Mouse (Mus musculus): ENCODE data around the gene Pdcd4. TPM values are rescaled to one million over a fixed set of nuclear protein-coding genes. Genes with fewer than 3 reads are reported as not detected.

Pdcd4 gene
- total and polyA plus RNA-seq, 2 experiments from 2014 or later = 19.5 to 96.7 TPM

DNA sequence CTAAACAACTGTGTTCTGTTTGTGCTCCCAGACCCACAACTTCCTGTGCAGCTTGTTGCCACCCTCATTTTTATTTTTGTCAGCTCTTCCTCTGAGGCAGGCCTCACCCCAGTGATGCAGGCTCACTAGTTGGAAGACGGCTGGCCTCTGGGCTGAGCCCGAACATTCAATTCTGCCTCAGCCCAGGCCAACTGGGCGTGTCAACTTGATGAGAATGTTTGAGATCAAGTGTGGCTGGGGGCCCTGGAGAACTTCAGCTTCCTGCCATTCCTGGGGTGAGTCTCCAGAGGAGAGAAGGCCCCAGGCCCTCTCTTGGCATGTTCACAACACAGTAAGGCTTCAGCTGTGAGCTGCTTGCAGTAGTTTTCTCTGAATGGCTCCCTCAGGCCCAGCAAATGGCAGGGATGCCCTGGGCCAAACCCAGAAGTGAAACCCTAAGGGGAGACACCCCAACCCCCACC is 1.7 kb downstream of the Pdcd4 start:
- no peak overlapping the region for H3K27ac ChIP-seq (ENCODE audit: low read depth, low read length)
- ATAC-seq (ENCODE audit: low FRiP score) = no peak
- H3K4me3 ChIP-seq (ENCODE audit: low read depth, low read length) = no peak overlapping the region
- TF ChIP-seq CTCF (IDR thresholded peaks at IDR 0.05) = no peak
- H3K4me1 ChIP-seq (ENCODE audit: insufficient read depth, low read length) = no peaks in the 10 kb centered on the region
- H3K27me3 ChIP-seq (ENCODE audit: insufficient read depth, low read length) = no peaks in the 10 kb centered on the region
- no peaks in the 10 kb centered on the region for H3K9me3 ChIP-seq (ENCODE audit: low read length)
- H3K36me3 ChIP-seq (ENCODE audit: insufficient read depth, low read length) = no peaks in the 10 kb centered on the region
- no peak overlapping the region for H3K4me2 ChIP-seq (ENCODE audit: low read depth, low read length, poor library complexity, severe bottlenecking)
- H3K9ac ChIP-seq (replicated peaks; ENCODE audit: low read length, poor library complexity, severe bottlenecking) = no peak overlapping the region
- WGBS = 76% methylated on average over 3 of the region's 3 CpGs
- no peak for DNase-seq (ENCODE audit: low spot score)

DNA sequence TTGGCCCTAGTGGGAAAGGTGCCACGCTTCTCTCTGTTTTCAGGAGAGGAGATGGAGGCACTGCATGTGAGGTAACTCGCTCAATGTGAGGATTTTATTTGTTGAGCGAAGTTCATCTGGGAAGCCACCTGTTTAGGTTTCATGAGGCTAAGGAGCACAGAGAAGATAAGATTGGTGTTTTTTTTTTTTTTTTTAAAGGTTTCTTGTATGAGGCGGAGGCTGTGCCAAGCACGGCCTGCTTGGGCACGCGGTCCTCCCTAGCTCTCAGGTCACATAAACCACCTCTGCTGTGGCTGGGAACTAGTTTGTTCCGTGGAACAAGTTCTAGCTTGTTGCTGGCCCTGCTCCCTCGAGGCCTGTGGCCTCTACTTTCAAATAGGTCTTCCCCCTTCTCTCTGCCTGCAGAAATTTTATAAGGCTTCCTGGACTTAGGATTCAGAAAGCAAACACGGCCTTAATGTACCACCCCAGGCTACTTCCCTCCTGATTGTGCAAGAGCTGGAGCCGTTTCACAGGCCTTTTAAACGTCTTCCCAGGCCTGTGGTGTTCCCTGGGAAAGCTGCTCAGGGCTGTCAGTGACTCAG is 2.6 kb downstream of the Pdcd4 start:
- no peak for TF ChIP-seq CTCF (IDR thresholded peaks at IDR 0.05)
- Histone ChIP-seq H3K9ac (replicated peaks; ENCODE audit: low read length, poor library complexity, severe bottlenecking) (no peak overlapping the region), H3K4me3 (ENCODE audit: low read depth, low read length) (no peak overlapping the region), H3K27ac (ENCODE audit: low read depth, low read length) (no peak overlapping the region), H3K36me3 (ENCODE audit: insufficient read depth, low read length) (no peaks in the 10 kb centered on the region), H3K4me1 (ENCODE audit: insufficient read depth, low read length) (no peaks in the 10 kb centered on the region), H3K4me2 (ENCODE audit: low read depth, low read length, poor library complexity, severe bottlenecking) (no peak overlapping the region), H3K27me3 (ENCODE audit: insufficient read depth, low read length) (no peaks in the 10 kb centered on the region), H3K9me3 (ENCODE audit: low read length) (no peaks in the 10 kb centered on the region)
- no peak for DNase-seq (ENCODE audit: low spot score)
- WGBS = 79% methylated on average over 12 of the region's 12 CpGs
- no peak for ATAC-seq (ENCODE audit: low FRiP score)

DNA sequence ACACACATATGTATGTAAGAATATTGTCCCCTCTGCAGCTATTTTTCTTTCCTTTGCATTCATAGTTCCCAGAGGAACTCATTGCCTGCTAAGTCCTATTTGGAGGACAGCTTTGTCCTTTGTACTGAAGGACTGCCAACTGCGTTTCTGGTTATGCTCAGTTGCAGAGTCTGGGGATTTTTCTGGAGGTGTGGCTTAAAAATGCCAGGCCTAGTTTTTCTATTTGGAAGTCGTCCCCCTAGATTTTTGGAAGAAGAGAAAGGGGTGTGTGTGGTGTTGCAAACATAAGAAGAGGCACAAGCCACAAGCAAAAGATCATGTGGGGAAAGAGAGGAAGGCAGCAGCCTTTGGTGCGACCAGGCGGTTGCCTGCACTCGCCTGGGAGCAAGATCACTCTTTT is 6.0 kb downstream of the Pdcd4 start:
- H3K27ac ChIP-seq (ENCODE audit: low read depth, low read length) = no peak overlapping the region
- H3K9me3 ChIP-seq (ENCODE audit: low read length) = no peaks in the 10 kb centered on the region
- 68% methylated on average over 5 of the region's 5 CpGs for WGBS
- ATAC-seq (ENCODE audit: low FRiP score) (no peak), DNase-seq (ENCODE audit: low spot score) (no peak)
- H3K4me1 ChIP-seq (ENCODE audit: insufficient read depth, low read length) = peaks cover 5% of the 10 kb centered on the region; the same call in 1 of the 2 replicates
- H3K4me2 ChIP-seq (ENCODE audit: low read depth, low read length, poor library complexity, severe bottlenecking) = no peak overlapping the region
- no peak overlapping the region for H3K9ac ChIP-seq (replicated peaks; ENCODE audit: low read length, poor library complexity, severe bottlenecking)
- TF ChIP-seq CTCF (IDR thresholded peaks at IDR 0.05) = no peak
- H3K36me3 ChIP-seq (ENCODE audit: insufficient read depth, low read length) = no peaks in the 10 kb centered on the region
- H3K27me3 ChIP-seq (ENCODE audit: insufficient read depth, low read length) = no peaks in the 10 kb centered on the region
- H3K4me3 ChIP-seq (ENCODE audit: low read depth, low read length) = no peak overlapping the region

DNA sequence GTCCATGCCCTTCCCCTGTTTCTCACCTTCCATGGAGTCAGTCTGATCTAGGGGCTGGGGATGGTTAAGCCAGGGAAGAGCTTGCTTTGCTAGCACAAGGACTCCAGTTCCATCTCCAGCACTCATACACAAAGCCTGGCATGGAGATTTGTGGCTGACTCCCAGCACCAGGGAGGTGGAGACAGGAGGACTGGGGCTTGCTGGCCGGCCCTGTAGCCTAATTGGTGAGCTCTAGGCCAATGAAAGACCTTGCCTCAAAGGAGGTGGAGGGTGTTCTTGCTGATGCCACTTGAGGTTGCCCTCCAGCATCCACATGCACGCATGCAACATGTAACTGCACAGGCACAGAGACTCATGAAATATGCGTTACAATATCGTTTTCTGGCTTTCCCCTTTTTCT is 6.5 kb downstream of the Pdcd4 start:
- DNase-seq (ENCODE audit: low spot score) (no peak), ATAC-seq (ENCODE audit: low FRiP score) (no peak)
- Histone ChIP-seq H3K4me3 (ENCODE audit: low read depth, low read length) (no peak overlapping the region), H3K36me3 (ENCODE audit: insufficient read depth, low read length) (no peaks in the 10 kb centered on the region), H3K27ac (ENCODE audit: low read depth, low read length) (no peak overlapping the region), H3K4me1 (ENCODE audit: insufficient read depth, low read length) (peaks cover 5% of the 10 kb centered on the region; the same call in 1 of the 2 replicates), H3K9ac (replicated peaks; ENCODE audit: low read length, poor library complexity, severe bottlenecking) (no peak overlapping the region), H3K4me2 (ENCODE audit: low read depth, low read length, poor library complexity, severe bottlenecking) (no peak overlapping the region), H3K27me3 (ENCODE audit: insufficient read depth, low read length) (no peaks in the 10 kb centered on the region), H3K9me3 (ENCODE audit: low read length) (no peaks in the 10 kb centered on the region)
- 77% methylated on average over 4 of the region's 4 CpGs for WGBS
- TF ChIP-seq CTCF (IDR thresholded peaks at IDR 0.05) = no peak

DNA sequence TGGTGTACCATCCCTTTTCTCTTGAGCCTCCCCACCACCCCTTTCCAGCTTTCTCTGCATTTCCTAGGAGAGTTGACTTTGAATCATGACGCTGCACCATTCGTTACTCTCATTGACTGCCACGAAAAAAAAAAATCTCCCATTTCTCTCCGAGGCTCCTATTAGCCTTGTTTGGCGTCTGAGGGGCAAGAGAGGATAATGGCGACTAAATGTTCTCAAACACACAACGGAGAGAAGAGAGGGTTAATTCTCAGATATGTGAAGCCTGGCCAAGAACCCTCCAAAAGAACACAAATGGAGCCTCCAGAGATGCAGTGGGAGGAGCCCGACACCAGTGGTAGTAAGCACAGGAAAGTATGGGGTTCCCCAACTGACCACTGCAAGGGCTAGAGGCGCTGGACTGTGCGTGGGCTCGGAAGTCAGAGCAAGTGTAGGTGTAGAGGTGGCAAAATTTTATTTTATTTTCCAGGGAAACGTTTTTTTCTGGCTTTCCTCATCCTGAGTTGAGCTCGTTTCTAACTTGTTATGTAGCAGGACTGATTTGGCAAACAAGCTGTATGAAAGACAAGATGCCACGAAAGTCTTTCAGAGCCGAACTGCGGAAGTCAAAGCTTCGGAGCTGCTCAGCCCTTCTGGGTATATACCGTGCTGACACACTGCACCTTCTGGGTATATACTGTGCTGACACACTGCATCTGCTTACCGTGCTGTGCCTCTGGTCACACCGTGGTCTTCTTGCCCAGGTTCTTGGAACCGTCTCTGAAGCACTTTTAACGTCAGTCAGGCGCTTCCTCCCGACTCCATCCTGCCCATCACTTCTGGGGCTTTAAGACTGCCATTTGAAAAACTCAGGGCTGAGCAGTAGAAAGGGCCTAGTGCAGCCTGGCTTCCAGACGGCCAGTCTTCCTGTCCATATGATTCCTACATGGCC is 7.2 kb downstream of the Pdcd4 start:
- H3K9me3 ChIP-seq (ENCODE audit: low read length) = no peaks in the 10 kb centered on the region
- peaks cover 5% of the 10 kb centered on the region; the same call in 1 of the 2 replicates for H3K4me1 ChIP-seq (ENCODE audit: insufficient read depth, low read length)
- 86% methylated on average over 25 of the region's 25 CpGs for WGBS
- TF ChIP-seq CTCF (IDR thresholded peaks at IDR 0.05) = no peak
- DNase-seq (ENCODE audit: low spot score) (no peak), ATAC-seq (ENCODE audit: low FRiP score) (no peak)
- no peak overlapping the region for H3K4me2 ChIP-seq (ENCODE audit: low read depth, low read length, poor library complexity, severe bottlenecking)
- no peak overlapping the region for H3K9ac ChIP-seq (replicated peaks; ENCODE audit: low read length, poor library complexity, severe bottlenecking)
- no peaks in the 10 kb centered on the region for H3K36me3 ChIP-seq (ENCODE audit: insufficient read depth, low read length)
- no peaks in the 10 kb centered on the region for H3K27me3 ChIP-seq (ENCODE audit: insufficient read depth, low read length)
- no peak overlapping the region for H3K27ac ChIP-seq (ENCODE audit: low read depth, low read length)
- no peak overlapping the region for H3K4me3 ChIP-seq (ENCODE audit: low read depth, low read length)

Measured in midbrain, postnatal 0 days (tissue).